Mouse (Mus musculus): ENCODE data around the gene Wipf2.
A peak's percentile ranks its signal among the peaks of the same experiment; 100 is the strongest.

Wipf2 gene

DNA sequence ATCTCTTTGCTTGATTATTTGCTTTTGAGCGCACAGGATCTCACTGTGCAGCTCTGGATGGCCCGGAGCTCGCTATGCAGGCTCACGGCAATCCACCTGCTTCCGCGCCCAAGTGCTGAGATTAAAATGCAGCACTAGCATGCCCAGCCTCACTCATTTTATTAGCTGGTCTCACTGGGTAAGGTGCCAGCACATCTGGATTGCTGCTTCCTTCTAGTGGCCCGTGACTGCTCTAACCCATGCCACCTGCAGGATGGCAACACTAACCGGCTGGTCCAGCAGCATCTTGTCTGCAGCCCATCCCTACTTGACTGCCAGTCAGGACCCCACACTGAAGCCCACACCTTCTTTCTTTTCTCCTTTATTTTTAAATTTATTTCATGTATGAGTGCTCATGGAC, 9.3 kb upstream of the Wipf2 start:
- no peak for DNase-seq (ENCODE audit: low read depth)

DNA sequence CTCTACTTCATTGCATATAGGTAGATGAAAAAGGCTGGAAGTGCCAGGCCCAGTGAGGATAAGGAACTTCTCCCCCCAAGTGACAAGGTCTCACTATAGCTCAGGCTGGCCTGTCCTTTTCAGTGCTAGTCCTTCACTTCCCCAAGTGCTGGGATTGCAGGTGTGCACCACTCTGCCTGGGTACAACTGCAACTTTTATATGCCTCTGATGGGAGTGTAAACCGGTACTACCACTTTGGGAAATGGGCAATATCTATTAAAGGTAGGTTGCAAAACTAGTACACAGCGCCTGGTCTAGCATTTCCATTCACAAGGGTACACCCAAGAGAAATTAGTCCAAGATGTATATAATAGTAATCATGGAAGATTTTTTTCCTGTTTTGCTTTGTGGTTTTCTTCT, 8.8 kb upstream of the Wipf2 start:
- DNase-seq (ENCODE audit: low read depth) = no peak

DNA sequence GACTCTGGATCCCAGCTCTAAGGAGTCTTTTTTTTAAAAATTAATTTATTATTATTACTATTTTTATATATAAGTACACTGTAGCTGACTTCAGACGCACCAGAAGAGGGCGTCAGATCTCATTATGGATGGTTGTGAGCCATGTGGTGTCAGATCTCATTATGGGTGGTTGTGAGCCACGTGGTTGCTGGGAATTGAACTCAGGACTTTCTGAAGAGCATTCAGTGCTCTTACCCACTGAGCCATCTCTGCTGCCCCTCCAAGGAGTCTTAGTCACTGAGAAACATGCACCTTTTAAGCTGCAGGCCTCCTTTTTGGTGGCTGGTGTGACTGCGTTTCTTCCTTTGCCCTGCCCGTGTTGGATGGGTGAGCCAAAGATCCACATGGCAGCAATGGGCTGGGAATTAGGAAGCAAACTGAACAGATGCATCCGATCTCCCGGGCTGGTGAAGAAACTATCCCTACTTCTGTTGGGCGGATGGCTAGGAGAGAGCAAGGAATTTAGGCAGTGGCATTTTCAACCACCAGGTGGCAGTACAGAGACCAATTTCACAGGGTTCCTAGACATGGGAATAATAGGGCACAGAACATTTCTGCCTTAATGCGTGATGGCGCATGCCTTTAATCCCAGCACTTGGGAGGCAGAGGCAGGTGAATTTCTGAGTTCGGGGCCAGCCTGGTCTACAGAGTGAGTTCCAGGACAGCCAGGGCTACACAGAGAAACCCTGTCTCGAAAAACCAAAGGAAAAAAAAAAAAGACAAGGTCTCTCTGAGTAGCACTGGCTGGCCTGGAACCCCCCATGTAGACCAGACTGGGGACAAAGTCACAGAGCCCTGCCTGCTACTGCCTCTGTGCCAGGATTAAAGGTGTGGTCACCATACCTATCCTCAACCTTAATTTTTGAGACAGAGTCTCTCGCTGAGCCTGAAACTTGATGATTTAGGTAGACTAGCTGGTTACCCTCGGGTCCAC, 4.4 kb upstream of the Wipf2 start:
- DNase-seq (ENCODE audit: low read depth) = peak; percentile 88

DNA sequence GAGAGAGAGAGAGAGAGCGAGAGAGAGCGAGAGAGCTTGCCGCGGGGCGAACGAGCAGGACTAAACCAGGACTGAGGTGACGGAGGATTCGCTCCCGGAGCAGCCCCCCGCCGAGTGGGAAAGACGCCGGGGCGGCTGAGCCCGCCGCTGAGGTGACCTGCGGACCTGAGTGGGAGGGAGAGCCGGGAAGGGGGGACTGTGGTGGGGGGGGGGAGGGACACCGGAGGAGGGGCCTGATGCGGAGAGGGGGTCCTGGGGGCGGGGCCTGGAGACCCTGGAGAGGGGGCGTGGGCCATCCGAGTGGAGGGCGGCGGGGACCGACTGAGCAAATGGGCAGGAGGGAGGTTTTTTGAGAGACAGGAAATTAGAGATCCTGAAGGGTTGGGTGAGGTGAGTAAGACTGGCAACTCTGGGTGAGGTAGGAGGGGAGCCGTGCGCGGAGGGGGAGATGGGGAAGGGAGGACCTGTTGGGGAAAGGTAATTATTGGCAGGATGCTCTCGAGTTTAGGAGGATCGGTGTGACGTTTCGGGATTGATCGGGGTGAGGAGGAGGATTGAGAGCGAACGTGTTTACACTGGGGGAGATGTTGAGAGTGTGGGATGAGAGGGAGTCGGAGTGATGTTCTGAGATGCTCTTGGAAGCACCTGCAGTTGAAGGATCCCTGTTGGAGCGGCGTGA, 452 bp downstream of the Wipf2 start:
- peak; percentile 19 for DNase-seq (ENCODE audit: low read depth)

DNA sequence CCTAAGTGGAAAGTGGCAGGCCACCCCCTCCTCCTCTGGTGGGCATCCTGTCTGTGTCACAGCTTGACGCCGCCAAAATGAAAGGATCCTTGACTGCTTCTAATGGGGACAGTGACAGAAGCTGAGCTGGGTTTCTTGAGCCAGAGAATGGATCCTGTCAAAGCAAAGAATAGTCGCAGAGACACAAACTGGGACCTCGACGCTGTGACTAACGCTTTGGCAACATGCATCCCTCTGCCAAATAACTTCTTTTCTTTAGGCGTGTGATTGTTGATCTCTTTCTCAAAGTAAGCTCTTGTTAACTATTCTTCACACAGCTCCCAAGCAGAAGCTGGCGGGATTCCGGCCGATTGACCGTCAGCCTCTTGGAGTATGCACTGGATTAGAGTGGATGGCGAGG, 3.9 kb downstream of the Wipf2 start:
- no peak for DNase-seq (ENCODE audit: low read depth)

DNA sequence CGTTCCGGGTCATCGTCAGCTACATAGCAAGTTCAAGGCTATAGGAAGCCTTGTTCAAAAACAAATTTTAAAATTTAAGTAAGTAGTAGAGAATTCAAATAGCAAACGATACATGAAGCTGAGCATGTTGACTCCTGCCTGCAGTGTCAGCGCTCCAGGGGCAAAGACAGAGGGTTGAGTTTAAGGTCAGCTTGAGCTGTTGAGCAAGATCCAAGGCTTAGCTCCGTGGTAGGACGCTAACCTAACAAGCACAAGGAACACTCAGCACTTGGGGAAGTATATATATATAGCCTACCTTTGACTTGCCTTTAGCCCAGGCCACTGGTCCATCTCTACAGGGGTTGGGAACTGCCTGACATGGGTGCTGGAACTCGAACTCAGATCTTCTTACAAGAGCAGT, 6.5 kb downstream of the Wipf2 start:
- no peak for DNase-seq (ENCODE audit: low read depth)

DNA sequence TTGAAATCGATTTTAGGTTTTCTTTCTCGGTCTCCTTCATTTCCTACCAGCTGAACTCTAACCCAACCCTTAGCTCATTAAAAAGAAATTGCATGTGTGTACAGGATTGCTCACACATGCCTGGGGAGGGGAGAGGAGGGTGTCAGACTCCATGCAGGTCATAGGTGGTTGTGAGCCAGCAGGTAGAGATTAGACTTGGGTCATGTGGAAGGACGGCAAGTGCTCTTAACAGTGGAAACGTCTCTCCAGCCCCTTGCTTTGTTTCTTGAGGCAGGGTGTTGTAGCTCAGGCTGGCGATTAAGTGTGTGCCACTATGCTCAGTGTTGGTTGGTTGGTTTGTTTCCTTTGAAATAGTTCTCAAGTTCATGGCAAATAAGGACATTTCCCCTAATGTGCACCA, 7.4 kb downstream of the Wipf2 start:
- DNase-seq (ENCODE audit: low read depth) = no peak

DNA sequence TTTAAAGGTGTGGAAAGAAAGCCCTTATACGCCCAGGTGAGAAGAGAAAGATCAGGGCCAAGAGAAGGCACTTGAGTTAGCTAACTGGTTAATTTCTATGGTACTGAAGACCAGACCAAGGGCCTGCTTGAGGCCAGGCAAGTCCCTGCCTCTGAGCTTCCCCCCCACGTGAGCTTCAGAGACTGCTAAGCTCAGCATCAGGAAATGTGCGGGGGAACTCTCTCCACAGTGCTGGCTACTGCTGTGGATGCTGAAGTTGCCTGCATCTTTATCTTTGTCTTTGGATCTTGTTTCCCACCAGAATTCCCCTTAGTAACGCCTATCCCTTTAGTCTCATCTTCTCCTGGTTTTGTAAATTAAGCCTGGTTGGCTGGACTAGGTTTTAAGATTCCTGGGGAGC, 8.0 kb downstream of the Wipf2 start:
- no peak for DNase-seq (ENCODE audit: low read depth)

DNA sequence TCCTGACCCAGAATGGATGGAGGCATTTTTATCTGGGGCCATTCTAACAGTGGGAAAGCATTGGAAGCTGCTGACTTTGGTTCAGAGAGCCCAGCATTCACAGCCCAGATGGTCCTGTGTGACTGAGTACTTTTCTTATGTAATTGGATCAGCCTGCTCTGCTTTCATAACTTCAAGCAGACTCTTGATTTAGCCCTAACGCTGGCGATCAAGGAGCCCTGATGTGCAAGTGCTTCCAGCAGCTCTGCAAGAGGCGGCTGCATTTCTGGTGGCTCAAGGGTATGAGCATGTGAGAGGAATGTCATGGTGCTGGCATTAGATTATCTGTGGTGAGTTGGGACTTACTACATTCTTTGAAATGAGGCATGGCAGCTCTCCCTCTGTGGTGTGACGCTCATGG, 8.6 kb downstream of the Wipf2 start:
- no peak for DNase-seq (ENCODE audit: low read depth)

DNA sequence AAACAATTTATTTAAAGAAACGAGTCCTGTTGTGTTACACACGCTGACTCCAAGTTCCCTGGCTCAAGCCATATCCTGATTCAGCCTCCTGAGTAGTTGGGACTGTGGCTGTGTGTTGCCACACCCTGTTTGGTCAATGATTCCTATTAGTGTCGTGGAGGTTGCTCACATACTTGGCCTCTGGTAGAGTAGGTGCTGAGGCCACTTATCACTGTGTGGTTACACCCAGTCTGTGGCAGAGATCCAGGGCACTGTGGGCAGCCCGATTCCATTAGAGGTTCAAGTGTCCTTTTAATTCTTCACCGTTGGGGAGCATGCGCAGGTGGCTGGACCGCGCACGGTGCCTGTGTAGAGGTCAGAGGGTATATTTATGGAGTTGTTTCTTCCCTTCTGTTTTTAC, 10.5 kb downstream of the Wipf2 start:
- DNase-seq (ENCODE audit: low read depth) = no peak

DNA sequence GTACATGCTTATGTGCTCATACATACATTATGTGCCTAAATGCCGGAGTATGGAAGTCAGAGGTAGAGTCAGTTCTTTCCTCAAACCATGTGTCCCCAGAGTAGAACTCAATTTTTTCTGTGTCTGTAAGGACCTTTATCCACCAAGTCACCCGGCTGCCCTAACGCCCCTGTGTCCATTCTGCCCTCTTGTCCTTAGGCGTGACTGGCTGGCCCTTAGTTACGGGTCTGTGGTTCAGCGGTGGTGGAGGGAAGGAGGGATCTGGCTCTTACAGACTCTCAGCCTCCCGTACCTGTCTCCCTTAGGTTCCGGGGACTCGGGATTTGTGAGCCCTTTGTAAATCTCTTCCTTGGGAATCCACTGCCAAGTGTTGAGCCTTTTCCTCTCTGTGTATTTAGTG, 13.6 kb downstream of the Wipf2 start:
- DNase-seq (ENCODE audit: low read depth) = no peak

DNA sequence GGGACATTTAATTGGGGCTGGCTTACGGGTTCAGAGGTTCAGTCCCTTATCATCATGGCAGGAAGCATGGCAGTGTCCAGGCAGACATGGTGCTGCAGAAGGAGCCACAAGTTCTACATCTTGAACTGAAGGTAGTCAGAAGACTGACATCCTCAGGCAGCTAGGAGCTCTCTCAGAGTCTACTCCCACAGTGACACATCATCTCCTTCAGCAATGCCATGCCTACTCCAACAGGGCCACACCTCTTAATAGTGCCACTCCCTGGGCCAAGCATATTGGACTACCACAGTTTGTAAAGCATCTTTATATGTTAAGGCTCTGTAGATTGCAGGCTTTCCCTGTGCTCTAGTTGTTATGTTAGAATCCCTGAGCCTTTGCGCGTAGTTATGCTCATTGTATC, 24.3 kb downstream of the Wipf2 start:
- DNase-seq (ENCODE audit: low read depth) = no peak

DNA sequence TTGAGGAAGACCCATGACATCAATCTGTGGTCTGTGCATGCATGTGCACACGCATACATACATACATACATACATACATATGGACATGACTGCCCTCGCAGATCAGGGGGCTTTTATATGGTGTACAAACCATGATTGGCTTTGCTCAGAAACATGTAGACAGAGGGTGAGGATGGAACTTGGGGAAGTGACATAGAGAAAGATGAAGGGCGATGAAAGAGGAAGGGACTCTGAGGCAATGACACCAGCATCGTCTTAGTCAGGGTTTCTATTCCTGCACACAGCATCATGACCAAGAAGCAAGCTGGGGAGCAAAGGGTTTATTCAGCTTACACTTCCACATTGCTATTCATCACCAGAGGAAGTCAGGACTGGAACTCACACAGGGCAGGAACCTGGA, 25.6 kb downstream of the Wipf2 start:
- DNase-seq (ENCODE audit: low read depth) = no peak

DNA sequence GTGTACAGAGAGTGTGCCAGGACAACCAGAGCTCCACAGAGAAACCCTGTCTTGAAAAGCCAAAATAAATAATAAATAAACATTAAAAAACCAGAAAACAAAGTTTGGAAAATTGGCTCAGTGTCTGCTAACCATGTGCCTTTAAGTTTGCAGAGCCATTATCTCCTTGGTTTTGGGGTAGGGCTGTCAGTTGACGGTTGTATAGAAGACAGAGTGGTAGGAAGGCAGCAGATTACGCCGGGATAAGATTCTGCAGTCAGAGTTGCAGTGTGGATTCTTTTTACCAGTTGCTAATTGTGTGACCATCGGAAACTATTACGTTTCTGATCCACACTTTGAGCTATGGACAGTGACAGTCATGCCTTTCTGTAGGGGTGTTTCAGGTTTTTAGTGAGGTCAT, 26.5 kb downstream of the Wipf2 start:
- no peak for DNase-seq (ENCODE audit: low read depth)

DNA sequence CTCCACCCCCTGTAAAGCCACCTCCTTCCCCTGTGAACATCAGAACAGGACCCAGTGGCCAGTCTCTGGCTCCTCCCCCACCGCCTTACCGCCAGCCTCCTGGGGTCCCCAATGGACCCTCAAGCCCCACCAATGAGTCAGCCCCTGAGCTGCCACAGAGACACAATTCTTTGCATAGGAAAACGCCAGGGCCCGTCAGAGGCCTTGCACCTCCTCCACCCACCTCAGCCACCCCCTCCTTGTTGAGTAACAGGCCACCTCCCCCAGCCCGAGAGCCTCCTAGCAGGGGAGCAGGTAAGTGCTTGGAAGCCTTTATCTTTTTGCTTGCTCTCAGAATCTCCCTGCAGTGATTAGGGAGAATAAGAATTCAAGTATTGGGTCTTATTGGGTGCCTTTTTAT, 29.0 kb downstream of the Wipf2 start:
- DNase-seq (ENCODE audit: low read depth) = no peak

DNA sequence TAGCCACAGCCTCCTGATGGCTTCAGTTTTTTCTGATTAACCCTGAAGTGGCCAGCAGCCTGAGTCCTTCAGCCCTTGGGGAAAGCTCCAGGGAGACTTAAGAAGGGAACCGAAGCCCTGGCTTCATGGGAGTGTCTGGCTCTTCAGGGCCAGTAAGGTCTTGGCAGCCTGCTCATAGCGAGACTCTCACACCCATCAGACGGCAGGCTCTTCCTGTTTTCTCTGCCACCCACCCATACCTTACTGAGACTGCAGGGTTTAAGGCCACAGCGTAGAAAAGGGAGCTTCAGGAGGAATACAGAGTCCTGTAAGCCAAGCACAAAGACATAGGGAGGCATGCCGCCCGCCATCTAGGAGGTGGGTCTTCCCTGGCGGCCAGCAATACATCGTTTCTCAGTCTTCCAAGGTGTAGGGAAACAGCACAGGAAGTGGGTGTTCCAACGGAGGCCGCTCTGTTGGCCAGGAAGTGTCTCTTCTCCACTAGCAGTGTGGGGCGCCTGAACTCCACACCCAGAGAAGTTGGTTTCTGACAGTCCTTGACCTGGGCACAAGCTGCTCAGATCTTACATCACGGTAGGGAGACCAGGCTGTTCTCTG, 37.2 kb downstream of the Wipf2 start:
- no peak for DNase-seq (ENCODE audit: low read depth)

DNA sequence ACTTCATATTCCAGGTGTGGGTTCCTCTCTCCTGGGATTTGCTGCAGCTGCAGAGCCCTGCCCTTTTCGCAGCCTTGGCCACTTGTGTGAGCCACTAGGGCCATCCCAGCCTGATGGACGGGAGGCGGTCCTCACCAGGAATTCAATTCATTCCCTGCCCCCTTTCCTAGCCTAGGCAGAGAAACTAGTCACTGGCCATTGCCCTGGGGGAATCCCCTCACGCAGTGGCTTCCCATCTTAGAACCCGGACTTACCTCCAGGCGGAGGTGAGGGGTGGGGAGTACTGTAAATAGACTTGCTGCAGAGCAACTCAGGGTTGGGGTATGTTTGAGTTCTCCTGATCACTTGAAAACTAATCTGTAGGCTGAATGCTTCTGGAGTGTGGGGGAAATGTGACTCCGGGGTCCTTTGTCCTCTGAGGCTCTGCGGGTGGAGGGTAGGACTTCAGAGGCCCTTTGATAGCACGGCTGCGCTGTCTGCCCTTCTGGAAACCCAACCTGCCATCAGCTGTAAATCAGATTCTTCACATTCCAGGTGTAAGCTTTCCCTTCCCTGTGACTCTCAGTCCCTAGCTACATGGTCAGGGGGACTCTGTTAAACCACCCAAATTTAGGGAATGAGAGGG, 39.3 kb downstream of the Wipf2 start:
- no peak for DNase-seq (ENCODE audit: low read depth)

DNA sequence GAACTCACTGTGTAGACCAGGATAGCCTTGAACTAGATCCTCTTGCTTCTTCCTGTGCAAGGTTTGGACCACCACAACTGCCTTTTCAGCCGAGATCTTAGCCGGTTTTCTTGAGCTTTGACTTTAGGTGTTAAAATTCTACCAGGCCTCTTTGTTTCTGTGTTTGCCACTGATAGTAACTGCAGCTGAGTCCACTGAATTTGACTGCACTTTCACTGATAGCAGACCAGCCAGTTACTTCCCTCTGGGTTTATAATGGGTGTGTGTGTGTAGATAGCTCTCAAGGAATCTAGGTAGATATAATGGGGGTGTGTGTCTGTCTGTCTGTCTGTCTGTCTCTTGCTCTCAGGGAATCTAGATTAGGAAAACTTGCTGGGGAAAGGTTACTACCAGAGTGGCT, 41.1 kb downstream of the Wipf2 start:
- DNase-seq (ENCODE audit: low read depth) = peak; percentile 77

DNA sequence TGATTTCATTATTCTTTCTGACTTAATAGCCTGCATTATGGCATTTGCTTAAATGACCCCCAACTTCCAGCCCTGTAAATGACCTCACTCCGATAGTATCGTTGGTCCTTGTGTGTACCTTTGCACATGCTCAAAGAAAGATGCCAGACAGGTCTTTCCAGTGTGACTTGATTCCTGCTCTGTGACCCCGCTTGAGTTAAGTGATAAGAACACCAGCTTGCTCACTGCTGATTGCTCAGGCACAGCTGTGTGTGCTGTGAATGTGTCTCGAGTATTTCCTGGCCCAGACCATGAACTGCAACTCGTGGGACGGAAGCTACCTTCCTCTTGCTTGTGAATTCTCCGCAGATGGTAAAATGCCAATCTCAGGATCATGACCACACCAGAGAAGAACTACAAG, 41.6 kb downstream of the Wipf2 start:
- DNase-seq (ENCODE audit: low read depth) = no peak

DNA sequence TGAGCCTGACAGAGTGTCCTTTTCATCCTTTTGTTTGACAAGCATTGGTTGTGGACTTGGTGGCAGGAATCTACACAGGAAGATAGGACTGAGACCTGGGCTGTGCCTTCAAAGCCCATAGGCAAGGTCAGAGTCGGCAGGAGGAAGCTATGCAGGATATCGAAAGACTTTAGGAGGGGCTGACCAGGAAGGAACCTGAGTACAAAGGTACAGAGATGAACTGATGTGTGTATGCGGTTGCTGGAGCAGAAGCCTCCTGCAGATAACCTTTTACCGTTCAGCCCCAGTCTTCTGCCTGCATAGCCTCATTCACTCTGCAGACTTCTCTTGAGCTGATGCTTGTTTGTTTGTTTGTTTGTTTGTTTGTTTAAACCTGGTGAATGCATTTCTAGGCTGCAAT, 42.1 kb downstream of the Wipf2 start:
- DNase-seq (ENCODE audit: low read depth) = no peak

DNA sequence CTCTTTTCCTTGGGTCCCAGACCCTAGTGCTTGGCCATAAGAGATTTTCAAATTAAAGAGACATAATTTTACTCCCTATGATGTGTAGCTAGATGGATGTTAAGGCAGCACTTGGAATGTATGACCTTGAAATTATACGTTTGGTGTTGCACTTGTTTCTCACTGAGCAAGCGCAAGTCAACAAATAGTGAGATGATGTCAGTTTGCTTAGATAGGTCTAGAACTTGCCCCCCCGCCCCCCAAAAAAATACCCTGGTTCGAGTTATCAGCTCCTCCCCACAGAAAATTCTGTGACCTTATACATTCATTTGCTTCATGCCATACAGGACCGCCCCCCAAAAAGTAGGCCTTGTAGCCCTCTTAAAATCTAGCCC, 43.6 kb downstream of the Wipf2 start:
- no peak for DNase-seq (ENCODE audit: low read depth)

DNA sequence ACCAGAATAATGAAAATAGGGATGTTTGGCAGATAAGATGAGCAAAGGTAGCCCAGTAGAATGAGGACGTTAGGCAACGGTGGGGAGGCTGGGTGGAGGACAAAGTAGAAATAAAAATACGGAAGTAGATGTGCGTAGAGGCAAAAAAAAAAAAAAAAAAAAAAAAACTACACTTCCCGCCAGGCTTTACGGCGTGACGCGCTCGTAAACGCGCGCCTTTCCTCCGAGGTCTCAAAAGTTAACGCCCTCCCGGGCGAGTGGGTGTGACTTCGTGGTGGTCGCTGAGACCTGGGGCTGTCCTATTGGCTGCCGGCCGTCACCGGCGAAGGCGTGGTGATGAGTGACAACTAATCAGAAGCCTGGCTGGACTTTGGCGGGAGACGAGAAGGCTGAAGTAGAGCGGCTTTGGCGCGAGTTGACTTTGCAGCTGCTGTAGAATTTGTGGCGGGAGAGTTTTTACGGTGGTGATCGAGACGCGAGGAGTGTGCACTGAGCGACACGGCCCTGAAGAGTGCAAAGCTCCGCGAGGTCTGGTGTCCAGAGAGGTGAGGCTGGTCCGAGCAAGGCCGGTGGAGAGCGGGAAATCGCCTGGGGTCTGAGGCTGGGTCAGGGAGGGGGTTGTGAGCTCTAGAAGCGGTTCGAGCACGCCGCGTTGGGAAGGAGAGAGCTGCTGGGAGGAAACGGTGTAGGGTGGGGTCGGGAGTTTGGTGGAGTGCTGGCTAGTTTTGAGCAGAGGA, 44.2 kb downstream of the Wipf2 start, which contains the start of gene Cdc6:
Gene Cdc6, plus strand, starts transcription at position 365 of the 737 bp plus-strand sequence.
- peak; percentile 100 for DNase-seq (ENCODE audit: low read depth)
